Mouse (Mus musculus) spleen, adult 2 months (tissue): ENCODE results near the gene Gnai3.

ENCODE experiments used
- CTCF ChIP-seq: fragments of 200-500 bp; IDR thresholded peaks from 2 replicates; pipeline ENCODE4 v1.5.1; 2011; ENCODE audit warnings: mild to moderate bottlenecking, inconsistent platforms; ENCODE audit not compliant: insufficient read depth, insufficient read length, insufficient replicate concordance; ENCODE audit errors: extremely low read depth
- POLR2A ChIP-seq: fragments of 200-500 bp; IDR thresholded peaks from 2 replicates; pipeline ENCODE4 v1.6.1; 2011; ENCODE audit warnings: low read depth, low read length, inconsistent platforms

- TF ChIP-seq CTCF = no peak
- TF ChIP-seq POLR2A = no peak
Observed at GRCm38 (mm10) chr3:108189897-108190296, 44.0 kb upstream of the Gnai3 start.
